Mouse (Mus musculus) liver, embryonic 14.5 days (tissue): ENCODE results near the gene Rab25. TPM values are rescaled to one million over a fixed set of nuclear protein-coding genes. Genes with fewer than 3 reads are reported as not detected.

Experiments
- ATAC-seq: fragments of 200-750 bp; cut with Nextera tagmentation; 2 replicates; pipeline ENCODE4 v1.8.0; 2017; ENCODE audit warnings: moderate number of reproducible peaks, mild to moderate bottlenecking, moderate library complexity; ENCODE audit not compliant: insufficient read depth
- DNase-seq, 3 experiments: peaks; one replicate each; pipeline ENCODE4 v3.0.0-alpha.2; 2012 to 2013; ENCODE audit warnings: low read depth in 3 of 3, low spot score in 3 of 3
- H3K27ac ChIP-seq: fragments of 300-500 bp; sonication (generic); 2 replicates; pipeline ENCODE4 v1.5.1; 2014; ENCODE audit warnings: moderate library complexity, mild to moderate bottlenecking, control low read depth, inconsistent platforms
- H3K27me3 ChIP-seq: fragments of 300-500 bp; sonication (generic); 2 replicates; pipeline ENCODE4 v1.6.1; 2014; ENCODE audit warnings: mild to moderate bottlenecking, low read length, moderate library complexity; ENCODE audit not compliant: control insufficient read depth, insufficient read depth
- H3K36me3 ChIP-seq: fragments of 300-500 bp; sonication (generic); replicated peaks from 2 replicates; pipeline ENCODE4 v1.6.1; 2014; ENCODE audit warnings: low read depth; ENCODE audit not compliant: control insufficient read depth, insufficient read depth
- H3K4me1 ChIP-seq, 2 experiments: fragments of 200-500 bp in 1 of 2; fragments of 300-500 bp in 1 of 2; sonication (generic) in 1 of 2; replicated peaks; 2 replicates each; pipeline ENCODE4 v1.6.1; 2012 to 2014; ENCODE audit warnings: antibody characterized with exemption in 1 of 2, inconsistent platforms in 1 of 2, low read length in 1 of 2; ENCODE audit not compliant: control insufficient read depth in 2 of 2, insufficient read depth in 2 of 2
- H3K4me2 ChIP-seq: fragments of 300-500 bp; sonication (generic); 2 replicates; pipeline ENCODE4 v1.6.1; 2014; ENCODE audit warnings: low read depth, mild to moderate bottlenecking, control low read depth, moderate library complexity
- H3K4me3 ChIP-seq, 2 experiments: fragments of 200-500 bp in 1 of 2; fragments of 300-500 bp in 1 of 2; sonication (generic) in 1 of 2; 2 replicates each; pipeline ENCODE4 v1.5.1; 2012 to 2014; ENCODE audit warnings: low read depth in 2 of 2, low read length in 2 of 2, mild to moderate bottlenecking in 2 of 2, control low read depth in 1 of 2, inconsistent platforms in 1 of 2, moderate library complexity in 1 of 2; ENCODE audit not compliant: insufficient read depth in 1 of 2
- H3K9ac ChIP-seq: fragments of 300-500 bp; sonication (generic); replicated peaks from 2 replicates; pipeline ENCODE4 v1.6.1; 2014; ENCODE audit warnings: mild to moderate bottlenecking, control low read depth, moderate library complexity
- H3K9me3 ChIP-seq: fragments of 300-500 bp; sonication (generic); 2 replicates; pipeline ENCODE4 v1.6.1; 2016; ENCODE audit warnings: low read length, mixed read lengths; ENCODE audit not compliant: control insufficient read depth
- CTCF ChIP-seq: IDR thresholded peaks from 2 replicates; pipeline ENCODE4 v1.5.1; 2016; ENCODE audit warnings: antibody characterized with exemption, low read depth, control low read depth
- EP300 ChIP-seq: IDR thresholded peaks from 2 replicates; pipeline ENCODE4 v1.6.1; 2016; ENCODE audit warnings: antibody characterized with exemption, low read depth
- WGBS: fragments of 180-500 bp; shearing (Covaris S2); extraction: QIAGEN DNeasy Blood & Tissue Kit; methylation state at CpG from one replicate; pipeline ENCODE4 v1.1.7; 2014; ENCODE audit not compliant: insufficient replicate concordance; 5-methylcytosine and 5-hydroxymethylcytosine counted together
- polyA plus RNA-seq, 2 experiments: library from polyadenylated mRNA; depleted of rRNA in 1 of 2; stranded (reverse) in 1 of 2; unstranded in 1 of 2; fragments of >200 nt; fragmentation: Nextera tagmentation in 1 of 2; extraction: Ambion mirVana in 1 of 2; gene quantifications; 2 replicates each; pipeline versions ENCODE4 v1.2.1 to v1.2.3; 2012 to 2014

Rab25 gene
- polyA plus RNA-seq, 2 experiments, result 0.25 to 0.52 TPM

DNA sequence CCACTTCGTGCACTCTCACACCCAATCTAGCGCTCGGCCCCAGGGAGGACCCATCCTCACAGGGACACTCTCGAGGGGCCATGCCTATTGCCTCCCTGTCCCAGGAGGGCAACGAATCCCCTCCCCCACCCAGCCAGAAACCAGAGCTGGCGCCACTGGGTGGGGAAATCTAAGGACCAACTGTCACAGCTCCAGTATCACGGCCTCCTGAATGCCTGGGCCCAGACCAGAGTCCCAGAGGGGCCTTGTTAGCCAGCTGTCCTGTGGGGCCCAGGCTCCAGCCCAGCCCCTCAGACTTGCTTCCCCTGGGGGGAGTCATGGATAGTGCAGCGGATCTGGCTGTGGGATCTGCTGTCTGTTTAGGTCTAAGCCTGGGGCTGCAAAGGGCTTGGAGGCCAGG, 20.5 kb downstream of the Rab25 start:
- 34% methylated on average over 8 of the region's 8 CpGs for WGBS
- H3K27me3 ChIP-seq, result peaks cover 1% of the 10 kb centered on the region
- H3K9ac ChIP-seq, result no peak overlapping the region
- peaks cover 2 to 8% of the 10 kb centered on the region in 2 experiments; a peak in 2 of 4 replicates for H3K4me1 ChIP-seq
- H3K4me3 ChIP-seq, result no peak overlapping the region
- DNase-seq, result no peak
- no peaks in the 10 kb centered on the region for H3K9me3 ChIP-seq
- no peak overlapping the region for H3K27ac ChIP-seq
- no peak for TF ChIP-seq CTCF
- TF ChIP-seq EP300, result no peak
- H3K4me2 ChIP-seq, result no peak overlapping the region
- no peaks in the 10 kb centered on the region for H3K36me3 ChIP-seq
- ATAC-seq, result no peak

DNA sequence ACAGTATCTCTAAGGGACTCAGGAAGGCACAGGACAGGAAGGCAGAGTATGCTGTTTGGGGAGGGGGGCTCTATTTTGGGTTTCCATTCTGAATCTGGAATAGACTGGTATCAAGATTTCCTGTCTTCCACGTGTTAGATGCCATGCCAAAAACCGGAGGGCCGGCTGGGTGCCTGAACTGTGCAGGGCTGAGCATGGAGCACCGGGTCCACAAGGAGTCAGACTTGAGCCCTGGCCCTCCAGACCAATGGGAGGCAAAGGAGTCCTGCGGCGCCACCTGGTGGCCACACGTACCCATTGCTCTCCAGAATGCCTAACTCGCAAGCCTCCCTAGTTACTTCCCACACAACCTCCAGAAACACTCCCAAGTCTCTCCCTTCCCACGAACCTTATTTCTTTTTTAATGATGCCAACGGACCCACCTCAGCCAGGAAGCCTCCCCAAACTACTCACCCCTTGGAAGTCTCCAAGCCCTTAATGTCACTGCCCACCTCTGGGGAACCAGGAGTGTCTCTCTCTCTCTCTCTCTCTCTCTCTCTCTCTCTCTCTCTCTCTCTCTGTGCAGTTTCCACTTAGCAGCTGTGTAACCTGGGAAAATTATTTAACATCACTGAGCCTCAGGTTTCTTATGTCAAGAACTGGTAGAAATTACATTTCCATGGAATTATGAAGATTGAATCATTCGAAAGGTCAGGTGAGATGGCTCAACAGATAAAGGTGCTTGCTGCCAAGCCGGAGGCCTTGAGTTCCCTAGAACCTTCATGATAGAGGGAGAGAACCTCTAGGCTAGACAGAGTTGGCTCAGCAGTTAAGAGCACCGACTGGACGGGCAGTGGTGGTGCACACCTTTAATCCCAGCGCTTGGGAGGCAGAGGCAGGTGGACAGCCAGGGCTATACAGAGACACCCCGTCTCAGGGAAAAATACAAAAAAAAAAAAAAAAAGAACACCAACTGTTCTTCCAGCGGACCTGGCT, 21.7 kb downstream of the Rab25 start:
- Histone ChIP-seq H3K9ac (no peak overlapping the region), H3K4me2 (no peak overlapping the region), H3K36me3 (no peaks in the 10 kb centered on the region), H3K27ac (no peak overlapping the region), H3K4me1 (peaks cover 2 to 8% of the 10 kb centered on the region in 2 experiments; a peak in 2 of 4 replicates), H3K9me3 (no peaks in the 10 kb centered on the region), H3K27me3 (no peaks in the 10 kb centered on the region), H3K4me3 (no peak overlapping the region)
- TF ChIP-seq CTCF, result peak; percentile 100
- no peak for TF ChIP-seq EP300
- ATAC-seq, result peak; percentile 69
- 29% methylated on average over 17 of the region's 17 CpGs for WGBS
- DNase-seq, result peak; percentile 76

DNA sequence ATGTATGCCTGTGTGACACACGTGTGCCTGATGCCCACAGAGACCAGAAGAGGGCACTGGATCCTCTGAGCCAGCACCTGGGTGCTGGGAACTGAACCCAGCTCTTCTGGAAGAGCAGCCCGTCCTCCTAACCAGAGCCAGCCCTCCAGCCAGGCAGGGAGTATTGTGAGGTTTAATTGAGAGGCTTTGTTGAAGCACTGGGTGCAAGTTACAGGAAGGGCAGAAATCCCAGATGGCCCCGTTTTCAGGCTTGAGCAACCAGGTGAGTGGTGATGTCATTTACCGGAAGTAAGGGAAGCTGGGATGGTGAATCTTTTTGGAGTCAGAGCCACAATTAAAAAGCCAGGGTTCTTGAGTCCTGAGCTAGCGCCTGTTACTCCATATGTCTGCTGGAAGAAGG, 23.1 kb downstream of the Rab25 start:
- no peak for TF ChIP-seq CTCF
- TF ChIP-seq EP300, result no peak
- Histone ChIP-seq H3K4me2 (no peak overlapping the region), H3K36me3 (no peaks in the 10 kb centered on the region), H3K27ac (no peak overlapping the region), H3K27me3 (no peaks in the 10 kb centered on the region), H3K4me1 (peaks cover 0 to 6% of the 10 kb centered on the region in 2 experiments; a peak in 1 of 4 replicates), H3K9ac (no peak overlapping the region), H3K9me3 (no peaks in the 10 kb centered on the region), H3K4me3 (no peak overlapping the region)
- no peak for ATAC-seq
- 61% methylated on average over 5 of the region's 5 CpGs for WGBS
- DNase-seq, result no peak

DNA sequence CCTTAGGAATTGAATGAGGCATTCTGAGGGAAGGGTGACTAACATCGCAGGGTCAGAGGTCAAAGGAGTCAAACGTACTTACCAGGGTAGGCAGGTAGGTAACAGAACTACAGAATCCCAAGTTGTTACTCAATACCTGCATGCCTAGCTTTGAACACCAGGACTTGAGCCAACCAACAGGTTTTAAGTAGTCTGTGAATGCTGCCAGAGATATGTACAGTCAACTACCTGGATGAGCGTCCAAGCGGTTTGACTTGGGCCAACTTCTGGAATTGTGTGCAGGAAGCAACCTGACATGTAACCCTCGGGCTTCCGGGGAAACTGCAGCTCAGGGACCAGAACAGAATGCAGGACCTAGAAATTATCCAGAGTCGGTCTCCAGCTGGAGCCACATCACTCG, 25.1 kb downstream of the Rab25 start:
- TF ChIP-seq CTCF (no peak), EP300 (no peak)
- H3K9me3 ChIP-seq, result no peaks in the 10 kb centered on the region
- no peak overlapping the region for H3K4me3 ChIP-seq
- ATAC-seq (no peak), DNase-seq (no peak)
- H3K4me1 ChIP-seq, result no peaks in the 10 kb centered on the region; a peak in 1 of 4 replicates
- H3K27ac ChIP-seq, result no peak overlapping the region
- H3K4me2 ChIP-seq, result no peak overlapping the region
- 72% methylated on average over 8 of the region's 8 CpGs for WGBS
- H3K36me3 ChIP-seq, result no peaks in the 10 kb centered on the region
- no peaks in the 10 kb centered on the region for H3K27me3 ChIP-seq
- no peak overlapping the region for H3K9ac ChIP-seq

DNA sequence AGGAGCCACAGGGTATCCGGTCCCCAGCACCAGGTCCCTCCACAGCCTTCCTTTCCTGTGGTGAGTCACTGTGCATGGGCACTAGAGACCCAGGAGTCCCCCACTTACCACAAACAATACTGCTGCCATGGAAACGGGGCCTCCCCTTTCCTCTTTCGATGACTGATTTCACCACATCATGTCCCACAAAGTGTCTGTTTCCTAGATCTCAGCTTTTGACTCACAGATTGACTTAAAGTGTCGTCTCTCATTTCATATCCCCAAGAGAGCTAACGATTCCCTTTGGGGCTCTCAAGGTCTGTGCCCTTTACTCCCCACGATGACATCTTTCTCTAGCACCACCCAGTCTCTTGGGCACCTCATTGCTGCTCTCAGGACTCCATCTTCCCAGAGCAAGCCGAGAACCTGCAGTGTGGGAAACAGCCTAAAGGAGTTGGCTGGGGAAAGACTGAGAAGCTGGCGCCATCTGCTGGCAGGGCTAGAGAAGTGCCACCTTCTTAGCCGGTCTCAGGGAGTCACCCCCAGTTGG, 26.2 kb downstream of the Rab25 start:
- Histone ChIP-seq H3K4me2 (no peak overlapping the region), H3K4me3 (no peak overlapping the region), H3K27ac (no peak overlapping the region), H3K36me3 (no peaks in the 10 kb centered on the region), H3K4me1 (no peaks in the 10 kb centered on the region), H3K27me3 (no peaks in the 10 kb centered on the region), H3K9ac (no peak overlapping the region), H3K9me3 (no peaks in the 10 kb centered on the region)
- ATAC-seq, result peak; percentile 9; the same call in 1 of the 2 replicates
- DNase-seq, result peak in 1 of 3 experiments; percentile 56
- 10% methylated on average over 9 of the region's 9 CpGs for WGBS
- TF ChIP-seq CTCF (peak; percentile 99), EP300 (no peak)
